Mouse (Mus musculus): ENCODE results near the gene Hmgb1.

- no peak for TF ChIP-seq POLR2AphosphoS2 (IDR thresholded peaks at IDR 0.05; ENCODE audit: insufficient read length, low read depth)
- TF ChIP-seq MAX (IDR thresholded peaks at IDR 0.05; ENCODE audit: low read depth): no peak
- TF ChIP-seq E2F4 (IDR thresholded peaks at IDR 0.05; ENCODE audit: insufficient read depth): no peak
- TF ChIP-seq MYOG (IDR thresholded peaks at IDR 0.05; ENCODE audit: control insufficient read depth in 1 of 3, insufficient read depth in 1 of 3, insufficient read length in 2 of 3, low read depth in 2 of 3): no peak
- no peak for TF ChIP-seq MYOD1 (IDR thresholded peaks at IDR 0.05; ENCODE audit: control insufficient read depth in 1 of 3, insufficient read length in 2 of 3, low read depth in 2 of 3)
- no peak for TF ChIP-seq USF1 (IDR thresholded peaks at IDR 0.05; ENCODE audit: low read depth)
These were observed 36.8 kb downstream of the Hmgb1 start for GRCm38 (mm10) chr5:149147386-149148000.
